Mouse (Mus musculus): ENCODE results near the gene Fam49a. TPM values are rescaled to one million over a fixed set of nuclear protein-coding genes. Genes with fewer than 3 reads are reported as not detected.

Fam49a gene
- polyA plus RNA-seq, 1 experiment, result not detected

- Histone ChIP-seq H3K27me3 (ENCODE audit: control insufficient read depth, insufficient read depth, insufficient read length) (no peaks in the 10 kb centered on the region), H3K36me3 (ENCODE audit: control insufficient read depth, insufficient read depth) (no peaks in the 10 kb centered on the region), H3K4me3 (ENCODE audit: insufficient read depth, poor library complexity, severe bottlenecking) (no peak overlapping the region), H3ac (ENCODE audit: control insufficient read depth, insufficient read length, low read depth) (no peak overlapping the region), H3K79me2 (ENCODE audit: control insufficient read depth, insufficient read depth) (no peaks in the 10 kb centered on the region), H3K79me3 (ENCODE audit: low read depth) (no peaks in the 10 kb centered on the region)
- TF ChIP-seq CEBPB (IDR thresholded peaks at IDR 0.05; ENCODE audit: low read depth), result no peak
- TF ChIP-seq CTCF (IDR thresholded peaks at IDR 0.05; ENCODE audit: control insufficient read depth, insufficient read depth, insufficient read length), result no peak
- TF ChIP-seq USF1 (IDR thresholded peaks at IDR 0.05; ENCODE audit: low read depth), result no peak
- TF ChIP-seq MAX (IDR thresholded peaks at IDR 0.05), result no peak
- TF ChIP-seq FOSL1 (IDR thresholded peaks at IDR 0.05; ENCODE audit: insufficient read depth, low read length, poor library complexity, severe bottlenecking), result no peak
- no peak for TF ChIP-seq MYOD1 (IDR thresholded peaks at IDR 0.05; ENCODE audit: control insufficient read depth, insufficient read length, low read depth)
- TF ChIP-seq MYOG (IDR thresholded peaks at IDR 0.05; ENCODE audit: control insufficient read depth, extremely low read depth, insufficient read length), result no peak
Observed at GRCm38 (mm10) chr12:12254139-12254538, 7.8 kb upstream of the Fam49a start.

DNA sequence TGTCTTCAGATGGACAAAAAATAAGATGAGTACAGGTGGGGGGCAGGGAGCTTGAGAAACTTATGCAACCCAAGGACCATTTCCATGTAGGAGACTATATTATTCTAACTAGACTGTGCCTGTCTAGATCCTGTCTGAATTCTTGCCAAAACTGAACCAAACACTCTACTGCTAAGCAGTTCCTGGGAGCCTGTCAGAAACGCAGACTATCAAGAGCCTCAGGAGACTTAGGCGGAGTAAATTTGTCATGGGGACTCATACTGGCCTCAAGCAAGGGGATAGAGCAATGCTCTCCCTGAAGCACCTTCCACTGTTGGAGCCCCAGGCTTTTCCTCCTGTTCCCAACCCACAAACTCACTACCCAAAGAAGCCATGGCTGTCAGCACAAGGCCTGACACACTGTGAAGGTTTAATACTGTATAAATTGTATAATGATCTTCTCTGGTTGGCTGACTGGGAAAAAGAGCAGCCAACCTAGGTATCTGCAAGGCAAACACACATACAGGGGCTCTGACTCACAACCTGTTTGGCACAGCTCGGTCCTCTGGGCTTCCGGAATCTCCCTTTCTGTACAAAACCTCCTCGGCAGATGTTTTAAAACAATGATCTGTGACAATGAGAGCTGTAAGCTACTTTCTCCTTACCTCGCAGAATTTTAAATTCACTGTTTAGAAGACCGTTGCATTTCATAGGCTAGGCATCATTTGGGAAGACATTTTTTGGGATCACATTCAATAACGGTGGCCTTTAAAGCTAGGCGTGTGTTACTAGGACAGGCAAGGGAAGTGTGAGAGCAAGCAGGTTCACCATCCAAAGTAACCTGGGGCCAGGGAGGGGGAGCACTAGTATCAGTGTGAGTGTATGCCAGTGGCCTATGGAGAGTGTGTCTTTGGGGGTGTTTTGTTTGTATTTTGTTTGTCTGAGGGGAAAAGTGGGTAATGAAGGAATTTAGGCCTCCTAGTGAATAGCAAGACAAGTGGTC lies 669 bp upstream of the Fam49a start:
- H3ac ChIP-seq (ENCODE audit: control insufficient read depth, insufficient read length, low read depth), result no peak overlapping the region
- H3K36me3 ChIP-seq (ENCODE audit: control insufficient read depth, insufficient read depth), result no peaks in the 10 kb centered on the region
- H3K79me2 ChIP-seq (ENCODE audit: control insufficient read depth, insufficient read depth), result no peaks in the 10 kb centered on the region
- H3K79me3 ChIP-seq (ENCODE audit: low read depth), result no peaks in the 10 kb centered on the region
- no peak for TF ChIP-seq USF1 (IDR thresholded peaks at IDR 0.05; ENCODE audit: low read depth)
- no peak for TF ChIP-seq MYOG (IDR thresholded peaks at IDR 0.05; ENCODE audit: control insufficient read depth, extremely low read depth, insufficient read length)
- no peak for TF ChIP-seq CTCF (IDR thresholded peaks at IDR 0.05; ENCODE audit: control insufficient read depth, insufficient read depth, insufficient read length)
- TF ChIP-seq MYOD1 (IDR thresholded peaks at IDR 0.05; ENCODE audit: control insufficient read depth, insufficient read length, low read depth), result no peak
- no peak for TF ChIP-seq MAX (IDR thresholded peaks at IDR 0.05)
- TF ChIP-seq FOSL1 (IDR thresholded peaks at IDR 0.05; ENCODE audit: insufficient read depth, low read length, poor library complexity, severe bottlenecking), result no peak
- no peak for TF ChIP-seq CEBPB (IDR thresholded peaks at IDR 0.05; ENCODE audit: low read depth)
- no peak overlapping the region for H3K4me3 ChIP-seq (ENCODE audit: insufficient read depth, poor library complexity, severe bottlenecking)
- no peaks in the 10 kb centered on the region for H3K27me3 ChIP-seq (ENCODE audit: control insufficient read depth, insufficient read depth, insufficient read length)

- no peak for TF ChIP-seq MYOD1 (IDR thresholded peaks at IDR 0.05; ENCODE audit: control insufficient read depth, insufficient read length, low read depth)
- TF ChIP-seq MYOG (IDR thresholded peaks at IDR 0.05; ENCODE audit: control insufficient read depth, extremely low read depth, insufficient read length), result no peak
- no peak for TF ChIP-seq CEBPB (IDR thresholded peaks at IDR 0.05; ENCODE audit: low read depth)
- TF ChIP-seq CTCF (IDR thresholded peaks at IDR 0.05; ENCODE audit: control insufficient read depth, insufficient read depth, insufficient read length), result no peak
- TF ChIP-seq MAX (IDR thresholded peaks at IDR 0.05), result no peak
- no peak for TF ChIP-seq USF1 (IDR thresholded peaks at IDR 0.05; ENCODE audit: low read depth)
- no peak for TF ChIP-seq FOSL1 (IDR thresholded peaks at IDR 0.05; ENCODE audit: insufficient read depth, low read length, poor library complexity, severe bottlenecking)
- Histone ChIP-seq H3K27me3 (ENCODE audit: control insufficient read depth, insufficient read depth, insufficient read length) (no peaks in the 10 kb centered on the region), H3ac (ENCODE audit: control insufficient read depth, insufficient read length, low read depth) (no peak overlapping the region), H3K36me3 (ENCODE audit: control insufficient read depth, insufficient read depth) (no peaks in the 10 kb centered on the region), H3K79me2 (ENCODE audit: control insufficient read depth, insufficient read depth) (no peaks in the 10 kb centered on the region), H3K4me3 (ENCODE audit: insufficient read depth, poor library complexity, severe bottlenecking) (no peak overlapping the region), H3K79me3 (ENCODE audit: low read depth) (no peaks in the 10 kb centered on the region)
Observed at GRCm38 (mm10) chr12:12263371-12263791, 1.4 kb downstream of the Fam49a start.

DNA sequence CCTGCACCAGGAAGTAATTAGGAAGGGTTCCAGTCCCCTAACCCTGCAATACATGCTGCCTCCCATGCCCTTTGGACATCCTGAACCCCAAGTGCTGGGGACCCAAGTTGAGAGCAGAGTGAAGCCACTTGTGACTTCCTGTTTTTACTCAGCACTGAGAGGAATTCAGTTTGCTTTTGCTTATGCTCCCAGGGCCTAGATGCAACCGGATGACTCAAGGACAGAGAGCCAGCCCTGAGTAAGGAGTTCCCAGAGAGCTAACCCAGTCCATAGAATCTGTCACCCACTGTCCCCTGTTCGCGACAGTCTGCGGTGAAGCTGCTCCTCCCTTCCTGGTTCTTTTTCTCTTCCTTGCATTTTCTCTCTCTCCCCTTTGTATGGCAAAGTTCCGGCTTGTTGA lies 2.2 kb downstream of the Fam49a start:
- H3K36me3 ChIP-seq (ENCODE audit: control insufficient read depth, insufficient read depth), result no peaks in the 10 kb centered on the region
- TF ChIP-seq USF1 (IDR thresholded peaks at IDR 0.05; ENCODE audit: low read depth) (no peak), CTCF (IDR thresholded peaks at IDR 0.05; ENCODE audit: control insufficient read depth, insufficient read depth, insufficient read length) (no peak), MYOG (IDR thresholded peaks at IDR 0.05; ENCODE audit: control insufficient read depth, extremely low read depth, insufficient read length) (no peak), MYOD1 (IDR thresholded peaks at IDR 0.05; ENCODE audit: control insufficient read depth, insufficient read length, low read depth) (no peak), CEBPB (IDR thresholded peaks at IDR 0.05; ENCODE audit: low read depth) (no peak), MAX (IDR thresholded peaks at IDR 0.05) (no peak), FOSL1 (IDR thresholded peaks at IDR 0.05; ENCODE audit: insufficient read depth, low read length, poor library complexity, severe bottlenecking) (no peak)
- no peak overlapping the region for H3ac ChIP-seq (ENCODE audit: control insufficient read depth, insufficient read length, low read depth)
- no peaks in the 10 kb centered on the region for H3K27me3 ChIP-seq (ENCODE audit: control insufficient read depth, insufficient read depth, insufficient read length)
- no peaks in the 10 kb centered on the region for H3K79me3 ChIP-seq (ENCODE audit: low read depth)
- H3K79me2 ChIP-seq (ENCODE audit: control insufficient read depth, insufficient read depth), result no peaks in the 10 kb centered on the region
- no peak overlapping the region for H3K4me3 ChIP-seq (ENCODE audit: insufficient read depth, poor library complexity, severe bottlenecking)

DNA sequence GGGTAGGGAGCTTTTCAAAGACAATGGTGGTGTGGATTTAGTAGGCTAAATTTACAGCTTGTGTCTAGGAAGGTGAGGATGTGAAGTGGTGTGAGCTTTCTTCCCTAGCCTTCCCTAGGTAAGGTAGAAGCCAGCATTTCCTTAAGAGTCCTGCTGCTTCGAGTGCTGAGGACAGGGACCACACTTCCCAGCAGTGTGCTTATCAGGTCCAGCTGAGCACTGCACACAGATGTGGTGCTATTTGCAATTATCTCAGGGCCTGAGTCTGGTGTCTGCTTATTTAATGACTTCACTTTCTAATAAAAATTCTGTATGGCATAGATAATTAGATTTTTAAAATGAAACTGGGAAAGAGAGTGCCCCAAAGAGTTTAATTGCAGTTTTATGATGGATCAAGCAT lies 4.6 kb downstream of the Fam49a start:
- Histone ChIP-seq H3K36me3 (ENCODE audit: control insufficient read depth, insufficient read depth) (no peaks in the 10 kb centered on the region), H3K27me3 (ENCODE audit: control insufficient read depth, insufficient read depth, insufficient read length) (no peaks in the 10 kb centered on the region)
- TF ChIP-seq MYOD1 (IDR thresholded peaks at IDR 0.05; ENCODE audit: control insufficient read depth, insufficient read length, low read depth) (no peak), MYOG (IDR thresholded peaks at IDR 0.05; ENCODE audit: control insufficient read depth, extremely low read depth, insufficient read length) (no peak), CEBPB (IDR thresholded peaks at IDR 0.05; ENCODE audit: low read depth) (no peak)

More for the DNA sequence above, 4.6 kb downstream of the Fam49a start:
- H3K4me3 ChIP-seq (ENCODE audit: insufficient read depth, poor library complexity, severe bottlenecking), result no peak overlapping the region
- H3ac ChIP-seq (ENCODE audit: control insufficient read depth, insufficient read length, low read depth), result no peak overlapping the region
- no peaks in the 10 kb centered on the region for H3K79me3 ChIP-seq (ENCODE audit: low read depth)
- no peaks in the 10 kb centered on the region for H3K79me2 ChIP-seq (ENCODE audit: control insufficient read depth, insufficient read depth)

Data from C2C12 (cell line).